Mouse (Mus musculus) hindbrain, embryonic 13.5 days (tissue): ENCODE measurements around the gene Armc12. TPM values are rescaled to one million over a fixed set of nuclear protein-coding genes. Genes with fewer than 3 reads are reported as not detected.

ENCODE experiments used
- ATAC-seq: fragments of 200-750 bp; cut with Nextera tagmentation; 2 replicates; pipeline ENCODE4 v1.8.0; 2017; ENCODE audit warnings: moderate TSS enrichment; ENCODE audit not compliant: low FRiP score
- H3K27ac ChIP-seq: fragments of 300-500 bp; sonication (generic); 2 replicates; pipeline ENCODE4 v1.5.1; 2015; ENCODE audit warnings: inconsistent platforms, mild to moderate bottlenecking, moderate library complexity
- H3K27me3 ChIP-seq: fragments of 300-500 bp; sonication (generic); 2 replicates; pipeline ENCODE4 v1.6.1; 2015; ENCODE audit warnings: mild to moderate bottlenecking, inconsistent platforms
- H3K36me3 ChIP-seq: fragments of 300-500 bp; sonication (generic); 2 replicates; pipeline ENCODE4 v1.6.1; 2015; ENCODE audit warnings: mild to moderate bottlenecking, inconsistent platforms
- H3K4me1 ChIP-seq: fragments of 300-500 bp; sonication (generic); replicated peaks from 2 replicates; pipeline ENCODE4 v1.6.1; 2015; ENCODE audit warnings: inconsistent platforms
- H3K4me2 ChIP-seq: fragments of 300-500 bp; sonication (generic); 2 replicates; pipeline ENCODE4 v1.6.1; 2015; ENCODE audit warnings: inconsistent platforms, mild to moderate bottlenecking, moderate library complexity
- H3K4me3 ChIP-seq: fragments of 300-500 bp; sonication (generic); 2 replicates; pipeline ENCODE4 v1.5.1; 2015; ENCODE audit warnings: mild to moderate bottlenecking, inconsistent platforms
- H3K9ac ChIP-seq: fragments of 300-500 bp; sonication (generic); 2 replicates; pipeline ENCODE4 v1.6.1; 2015; ENCODE audit warnings: mild to moderate bottlenecking, inconsistent platforms
- H3K9me3 ChIP-seq: fragments of 300-500 bp; sonication (generic); 2 replicates; pipeline ENCODE4 v1.6.1; 2016; ENCODE audit warnings: inconsistent platforms
- WGBS: fragments of 180-500 bp; shearing (Covaris S2); methylation state at CpG from one replicate; pipeline ENCODE4 v1.1.7; 2015; 5-methylcytosine and 5-hydroxymethylcytosine counted together
- polyA plus RNA-seq: library from polyadenylated mRNA; unstranded; fragments of >200 nt; fragmentation: Nextera tagmentation; extraction: Ambion mirVana; gene quantifications from 2 replicates; pipeline ENCODE4 v1.2.1, GENCODE M21; 2015

Gene Armc12
- polyA plus RNA-seq, 1 experiment from 2014 or later = not detected

DNA sequence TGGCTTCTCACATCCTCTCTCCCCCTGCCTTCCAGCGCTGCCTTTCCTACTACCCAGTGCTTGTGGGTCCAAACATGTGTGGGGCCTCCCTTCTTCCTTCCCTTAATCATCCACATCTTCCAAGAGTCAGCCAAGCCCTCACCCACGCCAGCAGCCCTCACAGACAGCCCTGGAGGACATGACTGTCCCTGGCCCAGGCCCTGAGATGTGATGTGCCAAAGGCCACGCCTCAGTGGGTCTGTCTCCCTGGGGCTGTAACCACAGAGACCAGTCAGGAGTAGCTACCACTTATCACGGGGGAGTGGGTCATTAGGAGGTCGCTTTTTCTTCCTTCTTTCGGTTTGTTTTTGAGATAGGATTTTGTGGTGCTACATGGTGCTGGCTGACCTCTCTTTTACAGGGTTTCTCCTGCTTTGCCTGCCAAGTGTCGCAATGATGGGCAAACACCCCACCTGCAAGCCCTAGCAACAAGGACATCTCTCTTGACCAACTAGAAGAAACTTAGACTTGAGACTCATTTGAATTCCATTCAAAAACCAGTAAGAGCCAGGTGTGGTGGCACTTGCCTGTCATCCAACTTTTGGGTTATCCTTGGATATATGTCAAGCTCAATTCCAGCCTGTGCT lies 28.3 kb upstream of the Armc12 start:
- 71% methylated on average over 7 of the region's 7 CpGs for WGBS
- H3K4me2 ChIP-seq = no peak overlapping the region
- no peak for ATAC-seq
- no peak overlapping the region for H3K27ac ChIP-seq
- no peak overlapping the region for H3K9ac ChIP-seq
- no peak overlapping the region for H3K4me3 ChIP-seq
- peaks cover 4% of the 10 kb centered on the region; the same call in 1 of the 2 replicates for H3K4me1 ChIP-seq
- no peaks in the 10 kb centered on the region for H3K36me3 ChIP-seq
- H3K9me3 ChIP-seq = no peaks in the 10 kb centered on the region
- H3K27me3 ChIP-seq = peaks cover 5% of the 10 kb centered on the region; the same call in 1 of the 2 replicates

DNA sequence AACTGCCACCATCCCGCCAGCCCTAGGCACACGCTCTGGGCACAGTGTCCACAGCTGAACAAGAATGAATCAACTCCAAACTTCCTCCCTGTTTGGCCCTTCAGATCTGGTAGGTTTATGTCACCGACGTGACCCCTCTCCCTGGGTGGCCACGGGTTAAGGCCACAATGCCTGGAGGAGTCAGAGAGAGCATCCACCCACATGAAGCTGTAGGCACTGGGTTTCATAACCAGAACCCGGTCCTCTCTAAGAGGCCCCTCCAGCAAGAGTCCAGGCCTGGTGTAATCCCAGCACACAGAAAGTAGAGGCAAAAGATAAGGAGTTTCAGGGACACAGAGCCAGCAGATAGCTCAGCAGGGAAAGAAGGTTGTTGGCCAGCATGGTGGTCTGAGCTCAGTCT lies 26.4 kb upstream of the Armc12 start:
- H3K27me3 ChIP-seq = peaks cover 5% of the 10 kb centered on the region; the same call in 1 of the 2 replicates
- H3K4me1 ChIP-seq = peaks cover 4% of the 10 kb centered on the region; the same call in 1 of the 2 replicates
- no peak overlapping the region for H3K4me2 ChIP-seq
- H3K9me3 ChIP-seq = no peaks in the 10 kb centered on the region
- H3K27ac ChIP-seq = no peak overlapping the region
- H3K9ac ChIP-seq = no peak overlapping the region
- H3K36me3 ChIP-seq = no peaks in the 10 kb centered on the region
- ATAC-seq = no peak
- 71% methylated on average over 6 of the region's 6 CpGs for WGBS
- H3K4me3 ChIP-seq = no peak overlapping the region

DNA sequence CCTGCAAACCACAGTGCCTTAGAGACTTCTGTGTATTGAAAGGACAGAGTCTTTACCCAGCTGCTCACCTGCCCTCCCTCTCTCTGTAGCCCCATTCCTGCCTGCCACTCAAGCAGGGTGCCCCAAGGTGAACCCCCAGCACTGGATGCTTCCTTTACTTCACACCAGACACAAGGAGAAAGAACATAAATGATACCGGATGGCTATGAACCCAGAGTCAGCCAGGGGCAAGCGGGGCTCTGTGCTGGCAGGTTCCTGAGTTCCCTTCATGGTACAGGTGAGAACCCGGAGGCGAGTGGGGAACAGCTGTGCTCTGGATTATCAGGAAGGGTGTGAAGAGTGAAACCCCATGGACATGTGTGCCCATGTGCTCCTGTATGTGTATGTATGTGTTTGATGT lies 25.0 kb upstream of the Armc12 start:
- no peak for ATAC-seq
- no peak overlapping the region for H3K4me3 ChIP-seq
- no peaks in the 10 kb centered on the region for H3K9me3 ChIP-seq
- H3K9ac ChIP-seq = no peak overlapping the region
- no peak overlapping the region for H3K4me2 ChIP-seq
- peaks cover 6% of the 10 kb centered on the region for H3K4me1 ChIP-seq
- 90% methylated on average over 4 of the region's 4 CpGs for WGBS
- H3K27me3 ChIP-seq = peaks cover 13% of the 10 kb centered on the region; the same call in 1 of the 2 replicates
- no peaks in the 10 kb centered on the region for H3K36me3 ChIP-seq
- no peak overlapping the region for H3K27ac ChIP-seq

DNA sequence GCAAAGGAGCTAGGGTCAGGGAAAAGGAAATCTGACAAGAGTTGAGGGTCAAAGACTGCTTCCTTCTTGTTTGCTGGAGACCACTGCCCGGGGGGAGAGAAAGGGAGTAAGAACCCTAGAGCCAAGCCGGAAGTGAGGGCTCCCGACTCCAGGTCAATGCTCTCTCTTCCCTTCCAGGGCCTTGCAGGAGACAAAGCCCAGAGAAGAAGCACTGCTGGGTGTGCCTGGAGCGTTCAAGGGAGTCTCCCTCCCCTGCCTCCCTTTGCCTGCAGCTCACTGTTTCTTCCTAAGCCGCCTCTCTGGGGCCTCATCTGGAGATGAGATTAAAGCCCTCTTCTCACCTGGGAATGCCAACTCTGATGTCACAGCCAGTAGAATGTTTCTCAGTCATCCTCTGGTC lies 23.7 kb upstream of the Armc12 start:
- Histone ChIP-seq H3K4me2 (no peak overlapping the region), H3K4me3 (no peak overlapping the region), H3K4me1 (peaks cover 12% of the 10 kb centered on the region), H3K36me3 (no peaks in the 10 kb centered on the region), H3K27ac (no peak overlapping the region), H3K9ac (peak overlapping the region; percentile 29; the same call in 1 of the 2 replicates), H3K9me3 (no peaks in the 10 kb centered on the region), H3K27me3 (peaks cover 18% of the 10 kb centered on the region)
- ATAC-seq = no peak
- WGBS = 28% methylated on average over 5 of the region's 5 CpGs

DNA sequence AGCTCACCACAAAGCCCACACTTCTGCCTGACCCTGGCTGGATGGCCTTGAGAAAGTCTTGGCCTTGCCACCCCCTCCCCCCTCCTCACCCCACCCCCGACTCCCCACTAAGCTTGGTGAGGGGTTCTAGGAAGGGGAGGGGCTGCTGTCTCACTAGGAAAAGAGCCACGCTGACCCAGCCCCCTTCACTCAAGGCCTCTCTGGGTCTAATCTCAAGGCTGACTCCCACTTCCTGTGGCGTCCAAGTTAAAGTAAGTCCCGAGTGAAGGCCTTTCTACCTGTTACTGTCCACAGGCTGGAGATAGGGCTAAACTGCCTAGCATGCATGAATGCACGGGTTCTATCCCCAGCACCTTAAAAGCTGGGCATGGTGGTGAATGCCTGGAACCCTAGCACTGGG lies 23.1 kb upstream of the Armc12 start:
- H3K9me3 ChIP-seq = no peaks in the 10 kb centered on the region
- no peak overlapping the region for H3K9ac ChIP-seq
- peaks cover 22% of the 10 kb centered on the region for H3K27me3 ChIP-seq
- H3K4me3 ChIP-seq = no peak overlapping the region
- H3K36me3 ChIP-seq = no peaks in the 10 kb centered on the region
- no peak for ATAC-seq
- no peak overlapping the region for H3K4me2 ChIP-seq
- H3K4me1 ChIP-seq = peaks cover 12% of the 10 kb centered on the region
- 41% methylated on average over 4 of the region's 5 CpGs for WGBS
- H3K27ac ChIP-seq = no peak overlapping the region

DNA sequence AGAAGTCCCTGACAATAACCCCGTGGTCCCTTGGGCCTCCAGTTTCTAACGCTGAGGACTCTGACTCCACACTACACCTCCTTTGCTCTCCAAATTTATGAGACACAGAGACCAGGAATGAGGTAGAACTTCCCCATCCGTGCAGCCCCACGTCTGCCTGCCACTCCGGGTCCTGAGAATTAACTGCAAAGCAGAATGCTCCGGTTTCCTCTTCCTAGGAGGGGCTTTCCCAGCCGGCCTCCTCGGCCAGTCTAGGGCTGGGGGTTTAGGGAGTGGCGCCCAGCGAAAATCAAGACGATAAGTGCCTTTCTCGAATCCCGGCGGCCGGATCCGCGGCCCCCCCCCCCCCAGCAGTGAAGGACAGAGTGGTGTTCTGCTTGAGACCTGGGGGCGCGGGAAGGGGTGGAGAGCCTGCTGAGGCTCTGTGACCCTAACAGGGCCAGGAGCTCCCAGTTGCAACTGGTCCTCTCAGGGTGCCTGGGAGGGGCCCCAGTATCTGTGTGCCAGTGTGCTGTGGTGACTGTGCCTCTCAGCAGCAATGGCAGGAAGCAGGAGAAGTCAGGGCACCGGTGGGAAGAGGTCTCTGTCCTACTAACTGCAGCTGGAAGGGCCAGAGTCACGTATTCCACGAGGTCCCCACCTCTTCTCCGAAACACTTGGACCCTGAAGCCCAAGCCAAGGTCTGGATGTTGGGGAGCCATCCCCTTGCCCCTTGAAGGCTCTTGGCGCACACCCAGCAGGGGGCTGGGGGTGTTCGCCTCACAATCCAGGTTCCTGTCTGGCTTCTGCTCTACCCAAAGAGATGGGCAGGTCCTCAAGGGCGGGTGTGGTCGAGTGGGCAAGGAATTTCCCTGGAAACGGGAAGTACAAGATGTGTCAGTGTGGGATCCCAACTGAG lies 19.9 kb upstream of the Armc12 start:
- Histone ChIP-seq H3K27ac (no peak overlapping the region), H3K27me3 (peaks cover 28% of the 10 kb centered on the region), H3K9me3 (no peaks in the 10 kb centered on the region), H3K4me3 (0 out of 2 replicates have a peak overlapping the region, but pooled peaks have one; percentile 4), H3K4me2 (peak overlapping the region; percentile 40), H3K4me1 (peaks cover 12% of the 10 kb centered on the region), H3K9ac (peak overlapping the region; percentile 60; the same call in 1 of the 2 replicates), H3K36me3 (no peaks in the 10 kb centered on the region)
- no peak for ATAC-seq
- WGBS = 6% methylated on average over 28 of the region's 28 CpGs

DNA sequence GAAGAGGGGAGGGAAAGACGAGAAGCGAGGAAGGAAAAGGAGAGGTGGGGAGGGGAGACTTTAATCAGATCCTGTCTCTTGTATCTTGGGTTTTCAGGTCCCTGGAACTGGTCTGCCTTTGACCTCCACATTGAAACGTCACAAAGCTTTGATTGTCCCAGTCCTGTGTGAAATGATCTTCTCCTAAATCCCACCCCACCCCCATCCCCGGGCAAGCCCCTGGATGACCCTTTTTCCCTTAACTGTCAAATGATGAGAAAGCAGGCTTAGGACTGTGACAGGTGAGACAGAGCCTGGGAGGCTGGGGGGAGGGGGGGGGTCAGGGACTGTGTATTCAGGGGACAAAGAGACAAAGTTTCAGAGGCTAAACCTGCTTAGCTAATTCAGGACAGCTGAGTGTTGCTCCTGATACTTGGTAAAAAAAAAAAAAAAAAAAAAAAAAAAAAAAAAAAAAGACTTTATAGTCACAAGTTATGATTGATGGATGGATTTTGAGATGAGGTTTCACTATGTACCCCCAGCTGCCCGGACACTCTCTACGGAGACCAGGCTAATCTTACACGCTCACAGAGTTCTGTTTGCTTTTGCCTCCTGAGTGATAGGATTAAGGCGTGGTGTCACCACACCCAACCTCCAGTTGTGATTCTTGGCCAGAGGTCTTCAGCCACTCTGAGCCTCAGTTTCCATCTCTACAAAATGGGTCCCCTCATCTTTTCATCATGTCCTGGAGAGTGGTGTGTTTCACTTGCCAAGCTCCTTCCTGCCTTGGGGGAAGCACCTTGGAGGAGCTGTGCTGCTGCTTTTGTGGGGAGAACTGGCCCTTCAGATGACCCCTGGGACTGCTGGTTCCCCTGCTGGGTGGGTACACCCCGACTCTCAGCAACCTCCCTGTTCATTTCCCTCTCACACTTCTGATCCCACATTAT lies 18.7 kb upstream of the Armc12 start:
- no peak overlapping the region for H3K4me3 ChIP-seq
- peaks cover 12% of the 10 kb centered on the region for H3K4me1 ChIP-seq
- H3K9ac ChIP-seq = no peak overlapping the region
- no peak for ATAC-seq
- no peaks in the 10 kb centered on the region for H3K9me3 ChIP-seq
- peaks cover 31% of the 10 kb centered on the region for H3K27me3 ChIP-seq
- H3K36me3 ChIP-seq = no peaks in the 10 kb centered on the region
- no peak overlapping the region for H3K27ac ChIP-seq
- H3K4me2 ChIP-seq = no peak overlapping the region
- WGBS = 37% methylated on average over 9 of the region's 9 CpGs

DNA sequence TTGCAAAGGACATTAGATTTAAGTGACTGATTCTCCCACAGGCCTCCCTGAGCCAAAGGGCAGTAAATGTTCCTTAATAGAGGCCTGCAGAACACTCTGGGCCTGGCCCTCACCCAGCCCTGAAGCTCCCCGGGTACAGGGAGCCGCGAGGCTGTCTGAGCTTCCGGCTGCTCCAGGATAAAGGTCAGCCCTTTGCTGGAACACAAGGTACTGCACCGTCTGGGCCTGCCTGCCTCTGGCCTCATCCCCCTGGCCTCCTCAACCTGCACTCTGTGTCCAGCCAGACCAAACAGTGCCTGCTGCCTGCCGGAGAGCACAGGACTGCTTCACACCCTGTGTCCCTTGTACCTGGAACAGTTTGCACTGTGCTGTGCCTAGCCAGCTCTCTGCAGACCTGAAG lies 17.9 kb upstream of the Armc12 start:
- peaks cover 17% of the 10 kb centered on the region for H3K4me1 ChIP-seq
- H3K27ac ChIP-seq = no peak overlapping the region
- ATAC-seq = no peak
- H3K27me3 ChIP-seq = peaks cover 28% of the 10 kb centered on the region
- no peaks in the 10 kb centered on the region for H3K9me3 ChIP-seq
- WGBS = 35% methylated on average over 6 of the region's 6 CpGs
- H3K36me3 ChIP-seq = no peaks in the 10 kb centered on the region
- H3K4me3 ChIP-seq = no peak overlapping the region
- no peak overlapping the region for H3K9ac ChIP-seq
- H3K4me2 ChIP-seq = no peak overlapping the region

DNA sequence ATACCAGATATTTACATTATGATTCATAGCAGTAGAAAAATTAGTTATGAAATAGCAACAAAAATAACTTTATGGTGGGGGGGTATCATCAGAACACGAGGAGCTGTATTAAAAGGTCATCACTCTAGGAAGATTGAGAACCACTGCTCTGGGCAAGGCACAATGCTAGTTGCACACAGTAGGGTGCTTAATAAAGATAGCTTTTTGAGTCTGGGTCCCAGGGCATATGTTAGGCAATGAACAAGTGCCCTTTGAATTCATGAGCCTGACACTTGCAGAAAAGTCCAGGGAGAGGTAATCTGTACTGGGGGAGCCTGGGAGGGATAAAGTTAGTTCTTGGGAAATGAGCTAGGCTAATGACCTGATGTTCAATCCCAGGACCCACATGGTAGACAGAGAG lies 17.3 kb upstream of the Armc12 start:
- Histone ChIP-seq H3K9ac (no peak overlapping the region), H3K4me2 (no peak overlapping the region), H3K9me3 (no peaks in the 10 kb centered on the region), H3K27me3 (peaks cover 28% of the 10 kb centered on the region), H3K4me1 (peaks cover 22% of the 10 kb centered on the region), H3K27ac (no peak overlapping the region), H3K36me3 (no peaks in the 10 kb centered on the region), H3K4me3 (no peak overlapping the region)
- 81% methylated on average over 1 of the region's 1 CpGs for WGBS
- ATAC-seq = no peak

DNA sequence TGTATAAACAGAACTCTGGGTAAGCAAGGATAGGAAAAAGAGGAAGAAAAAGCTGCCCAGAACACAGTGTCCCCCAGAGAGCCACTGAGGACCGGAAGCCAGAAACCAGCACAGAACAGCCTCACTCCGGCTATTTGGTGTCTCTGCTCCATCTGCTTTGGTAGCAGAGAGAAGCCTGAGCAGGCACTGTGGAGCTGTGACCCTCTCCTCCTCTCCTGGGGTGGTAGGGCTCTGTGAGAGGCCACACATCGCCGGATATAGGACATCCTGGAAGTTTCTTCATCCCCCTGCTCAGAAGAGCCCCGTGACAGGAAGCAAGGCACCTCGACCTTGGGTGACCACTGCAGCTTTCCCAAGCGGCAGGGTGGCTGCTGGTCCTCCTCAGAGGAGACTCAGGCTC lies 16.8 kb upstream of the Armc12 start:
- H3K4me3 ChIP-seq = no peak overlapping the region
- no peak overlapping the region for H3K4me2 ChIP-seq
- H3K9me3 ChIP-seq = no peaks in the 10 kb centered on the region
- H3K4me1 ChIP-seq = peaks cover 27% of the 10 kb centered on the region
- H3K36me3 ChIP-seq = no peaks in the 10 kb centered on the region
- no peak overlapping the region; the same call in 1 of the 2 replicates for H3K9ac ChIP-seq
- H3K27ac ChIP-seq = no peak overlapping the region
- ATAC-seq = no peak
- WGBS = 76% methylated on average over 7 of the region's 7 CpGs
- H3K27me3 ChIP-seq = peaks cover 33% of the 10 kb centered on the region

DNA sequence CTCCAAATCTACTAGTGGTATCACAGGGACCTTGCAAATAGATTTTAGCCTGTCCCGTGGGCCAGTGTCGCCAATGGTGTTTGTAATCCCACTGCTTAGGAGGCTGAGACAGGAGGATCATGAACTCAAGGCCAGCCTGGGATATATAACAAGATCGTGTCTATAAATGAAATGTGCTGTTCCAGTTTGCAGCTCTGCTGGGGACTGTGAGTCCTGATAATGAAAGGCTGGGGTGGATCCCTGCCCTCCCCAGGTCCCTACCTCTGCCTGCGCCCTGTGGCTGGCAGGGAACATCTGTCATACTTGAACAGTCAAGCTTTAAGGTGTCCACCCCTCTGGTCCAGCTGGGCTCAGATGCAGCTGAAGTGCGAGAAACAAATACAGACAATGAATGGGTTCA lies 16.1 kb upstream of the Armc12 start:
- 57% methylated on average over 5 of the region's 5 CpGs for WGBS
- peaks cover 29% of the 10 kb centered on the region for H3K4me1 ChIP-seq
- no peaks in the 10 kb centered on the region for H3K9me3 ChIP-seq
- no peak overlapping the region for H3K4me2 ChIP-seq
- H3K4me3 ChIP-seq = no peak overlapping the region
- H3K27me3 ChIP-seq = peaks cover 37% of the 10 kb centered on the region
- H3K36me3 ChIP-seq = no peaks in the 10 kb centered on the region
- no peak overlapping the region for H3K27ac ChIP-seq
- no peak for ATAC-seq
- H3K9ac ChIP-seq = no peak overlapping the region
